Mouse (Mus musculus) kidney, adult 2 months (tissue): Measurements from ENCODE around the gene Cdh5. TPM values are rescaled to one million over a fixed set of nuclear protein-coding genes. Genes with fewer than 3 reads are reported as not detected.

ENCODE experiments used
- DNase-seq: peaks from one replicate; pipeline ENCODE4 v3.0.0; 2021
- H3K27ac ChIP-seq: fragments of 200-500 bp; 2 replicates; pipeline ENCODE4 v1.5.1; 2012; ENCODE audit warnings: low read depth, low read length, control low read depth, inconsistent platforms; ENCODE audit not compliant: insufficient read depth
- H3K27me3 ChIP-seq: fragments of 200-500 bp; replicated peaks from 2 replicates; pipeline ENCODE4 v1.6.1; 2012; ENCODE audit warnings: mild to moderate bottlenecking, moderate library complexity, low read length, inconsistent platforms; ENCODE audit not compliant: control insufficient read depth, insufficient read depth
- H3K36me3 ChIP-seq: fragments of 200-500 bp; 2 replicates; pipeline ENCODE4 v1.6.1; 2012; ENCODE audit warnings: mild to moderate bottlenecking, moderate library complexity, low read length, inconsistent platforms; ENCODE audit not compliant: control insufficient read depth, insufficient read depth
- H3K4me1 ChIP-seq: fragments of 200-500 bp; 2 replicates; pipeline ENCODE4 v1.6.1; 2011; ENCODE audit warnings: low read length; ENCODE audit not compliant: control insufficient read depth, insufficient read depth
- H3K4me3 ChIP-seq: fragments of 200-500 bp; 2 replicates; pipeline ENCODE4 v1.5.1; 2011; ENCODE audit warnings: mild to moderate bottlenecking, low read depth, low read length, control low read depth; ENCODE audit not compliant: insufficient read depth
- CTCF ChIP-seq: fragments of 200-500 bp; conservative IDR thresholded peaks from 2 replicates; pipeline ENCODE4 v1.5.1; 2011; ENCODE audit warnings: low read depth, mild to moderate bottlenecking, control low read depth, low read length, moderate library complexity, mixed read lengths; ENCODE audit not compliant: insufficient read depth, insufficient read length
- POLR2A ChIP-seq: fragments of 200-500 bp; IDR thresholded peaks from one replicate; pipeline ENCODE4 v1.6.1; 2011; ENCODE audit warnings: low read depth, low read length, control low read depth
- WGBS: fragments of 180-500 bp; shearing (Covaris S2); methylation state at CpG from one replicate; pipeline ENCODE4 v1.1.7; 2018; 5-methylcytosine and 5-hydroxymethylcytosine counted together
- polyA plus RNA-seq: library from polyadenylated mRNA; depleted of rRNA; stranded (reverse); fragments of >200 nt; gene quantifications from 2 replicates; pipeline ENCODE4 v1.2.3, GENCODE M21; 2012

Cdh5 gene
- polyA plus RNA-seq, 1 experiment: 48.5 TPM

DNA sequence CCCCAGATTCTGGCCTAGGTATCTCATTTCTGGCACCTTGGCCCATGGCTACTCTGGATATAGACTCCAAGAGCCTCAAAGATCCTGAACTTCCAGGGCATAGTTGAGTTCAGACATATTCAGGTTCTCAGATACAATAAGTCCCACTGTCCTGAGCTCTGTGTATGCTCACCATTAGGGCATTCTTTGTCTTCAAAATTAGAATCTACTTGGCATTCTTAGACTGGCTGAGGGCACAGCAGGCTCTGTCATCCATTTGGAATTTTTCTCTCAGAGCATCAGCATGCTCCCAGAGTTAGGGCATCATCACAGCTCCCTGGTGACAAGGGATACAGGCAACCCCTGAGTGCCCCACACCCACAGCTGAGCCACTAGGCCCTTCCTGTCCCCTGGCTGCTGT lies 5.7 kb downstream of the Cdh5 start:
- Histone ChIP-seq H3K36me3 (no peaks in the 10 kb centered on the region), H3K4me1 (no peaks in the 10 kb centered on the region), H3K27me3 (no peaks in the 10 kb centered on the region), H3K27ac (no peak overlapping the region), H3K4me3 (no peak overlapping the region)
- DNase-seq: no peak
- TF ChIP-seq POLR2A (no peak), CTCF (no peak)

- Histone ChIP-seq H3K4me3 (no peak overlapping the region), H3K4me1 (no peaks in the 10 kb centered on the region), H3K27me3 (no peaks in the 10 kb centered on the region), H3K27ac (no peak overlapping the region), H3K36me3 (no peaks in the 10 kb centered on the region)
- TF ChIP-seq CTCF: no peak
- no peak for TF ChIP-seq POLR2A
- no peak for DNase-seq
- 37% methylated on average over 5 of the region's 5 CpGs for WGBS
Observed at GRCm38 (mm10) chr8:104108048-104108447, 6.6 kb downstream of the Cdh5 start.

- 67% methylated on average over 10 of the region's 10 CpGs for WGBS
- 0 out of 2 replicates have a peak overlapping the region, but pooled peaks have one; percentile 49 for H3K27ac ChIP-seq
- peak; percentile 38 for DNase-seq
- H3K36me3 ChIP-seq: no peaks in the 10 kb centered on the region
- no peaks in the 10 kb centered on the region for H3K27me3 ChIP-seq
- TF ChIP-seq POLR2A (no peak), CTCF (no peak)
- H3K4me1 ChIP-seq: no peaks in the 10 kb centered on the region
- no peak overlapping the region for H3K4me3 ChIP-seq
Observed at GRCm38 (mm10) chr8:104110498-104111134, 9.2 kb downstream of the Cdh5 start.

- Histone ChIP-seq H3K4me1 (no peaks in the 10 kb centered on the region), H3K36me3 (no peaks in the 10 kb centered on the region), H3K27ac (peak overlapping the region; percentile 30; the same call in 1 of the 2 replicates), H3K4me3 (no peak overlapping the region), H3K27me3 (no peaks in the 10 kb centered on the region)
- DNase-seq: peak; percentile 66
- WGBS: 61% methylated on average over 12 of the region's 12 CpGs
- TF ChIP-seq POLR2A: no peak
- no peak for TF ChIP-seq CTCF
Observed at GRCm38 (mm10) chr8:104121640-104122416, 20.4 kb downstream of the Cdh5 start.

DNA sequence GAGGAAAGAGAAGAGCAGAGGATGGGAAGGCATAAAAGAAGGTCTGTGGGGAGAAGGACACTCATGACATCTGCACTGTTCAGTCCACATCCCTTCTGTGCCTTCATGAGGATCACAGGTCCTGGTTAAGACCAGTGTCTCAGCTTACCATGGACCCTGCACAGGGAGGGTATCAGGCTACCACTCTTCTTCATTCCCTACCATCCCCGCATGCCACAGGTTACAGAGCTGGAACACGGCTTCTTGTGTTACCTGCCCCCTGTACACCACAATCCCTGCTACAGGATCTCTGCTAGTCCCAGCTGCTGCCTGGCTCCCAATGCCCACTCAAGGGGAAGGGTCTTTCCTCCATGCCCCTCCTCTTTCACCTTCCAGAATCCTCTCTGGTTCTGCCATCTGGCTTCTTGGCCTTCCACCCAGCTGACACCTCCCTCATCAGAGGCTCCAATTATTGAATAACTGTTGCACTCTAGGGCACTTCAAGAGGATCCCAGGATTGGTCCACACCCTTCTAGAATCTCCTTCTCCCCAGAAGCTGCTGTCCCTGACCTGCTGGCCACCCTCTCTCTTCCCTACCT lies 21.7 kb downstream of the Cdh5 start:
- TF ChIP-seq POLR2A (no peak), CTCF (no peak)
- no peak overlapping the region for H3K4me3 ChIP-seq
- no peak overlapping the region for H3K27ac ChIP-seq
- no peaks in the 10 kb centered on the region for H3K4me1 ChIP-seq
- no peaks in the 10 kb centered on the region for H3K27me3 ChIP-seq
- H3K36me3 ChIP-seq: no peaks in the 10 kb centered on the region
- DNase-seq: no peak
- 63% methylated on average over 2 of the region's 2 CpGs for WGBS

- Histone ChIP-seq H3K4me3 (no peak overlapping the region), H3K36me3 (no peaks in the 10 kb centered on the region), H3K27ac (no peak overlapping the region), H3K27me3 (no peaks in the 10 kb centered on the region), H3K4me1 (no peaks in the 10 kb centered on the region)
- no peak for DNase-seq
- TF ChIP-seq POLR2A (no peak), CTCF (no peak)
- WGBS: 70% methylated on average over 5 of the region's 5 CpGs
Observed at GRCm38 (mm10) chr8:104124534-104124933, 23.1 kb downstream of the Cdh5 start.
